Mouse (Mus musculus) stomach, postnatal 0 days (tissue): ENCODE results near the gene Naaladl1. TPM values are rescaled to one million over a fixed set of nuclear protein-coding genes. Genes with fewer than 3 reads are reported as not detected.

ENCODE experiments used
- ATAC-seq: fragments of 200-750 bp; cut with Nextera tagmentation; 2 replicates; pipeline ENCODE4 v1.8.0; 2017; ENCODE audit not compliant: low FRiP score, low TSS enrichment
- DNase-seq: peaks from one replicate; pipeline ENCODE4 v3.0.0-alpha.2; 2016; ENCODE audit warnings: low spot score
- H3K27ac ChIP-seq: fragments of 300-500 bp; sonication (generic); replicated peaks from 2 replicates; pipeline ENCODE4 v1.5.1; 2014; ENCODE audit warnings: mild to moderate bottlenecking, control low read depth
- H3K27me3 ChIP-seq: fragments of 300-500 bp; sonication (generic); 2 replicates; pipeline ENCODE4 v1.6.1; 2014; ENCODE audit warnings: low read length; ENCODE audit not compliant: control insufficient read depth, insufficient read depth
- H3K36me3 ChIP-seq: fragments of 300-500 bp; sonication (generic); 2 replicates; pipeline ENCODE4 v1.6.1; 2014; ENCODE audit warnings: low read length, mixed read lengths; ENCODE audit not compliant: control insufficient read depth, insufficient read depth
- H3K4me1 ChIP-seq: fragments of 300-500 bp; sonication (generic); replicated peaks from 2 replicates; pipeline ENCODE4 v1.6.1; 2014; ENCODE audit warnings: antibody characterized with exemption; ENCODE audit not compliant: control insufficient read depth, insufficient read depth
- H3K4me2 ChIP-seq: fragments of 300-500 bp; sonication (generic); replicated peaks from 2 replicates; pipeline ENCODE4 v1.6.1; 2014; ENCODE audit warnings: low read depth, mild to moderate bottlenecking, control low read depth, moderate library complexity
- H3K4me3 ChIP-seq: fragments of 300-500 bp; sonication (generic); 2 replicates; pipeline ENCODE4 v1.5.1; 2014; ENCODE audit warnings: low read depth, low read length, control low read depth
- H3K9ac ChIP-seq: fragments of 300-500 bp; sonication (generic); 2 replicates; pipeline ENCODE4 v1.6.1; 2014; ENCODE audit warnings: mild to moderate bottlenecking, low read length, control low read depth, mixed read lengths
- H3K9me3 ChIP-seq: fragments of 300-500 bp; sonication (generic); 2 replicates; pipeline ENCODE4 v1.6.1; 2016; ENCODE audit warnings: low read length; ENCODE audit not compliant: control insufficient read depth
- CTCF ChIP-seq: IDR thresholded peaks from 2 replicates; pipeline ENCODE4 v1.5.1; 2016; ENCODE audit warnings: antibody characterized with exemption, low read depth, mild to moderate bottlenecking, moderate library complexity
- EP300 ChIP-seq: optimal IDR thresholded peaks from 2 replicates; pipeline ENCODE3; 2016; ENCODE audit warnings: antibody characterized with exemption
- WGBS: fragments of 180-500 bp; shearing (Covaris S2); extraction: QIAGEN DNeasy Blood & Tissue Kit; methylation state at CpG from one replicate; pipeline ENCODE4 v1.1.7; 2014; 5-methylcytosine and 5-hydroxymethylcytosine counted together
- polyA plus RNA-seq: library from polyadenylated mRNA; unstranded; fragments of >200 nt; fragmentation: Nextera tagmentation; extraction: Ambion mirVana; gene quantifications from 2 replicates; pipeline ENCODE4 v1.2.1, GENCODE M21; 2015

Gene Naaladl1
- polyA plus RNA-seq, 1 experiment from 2014 or later, result 0.05 TPM

DNA sequence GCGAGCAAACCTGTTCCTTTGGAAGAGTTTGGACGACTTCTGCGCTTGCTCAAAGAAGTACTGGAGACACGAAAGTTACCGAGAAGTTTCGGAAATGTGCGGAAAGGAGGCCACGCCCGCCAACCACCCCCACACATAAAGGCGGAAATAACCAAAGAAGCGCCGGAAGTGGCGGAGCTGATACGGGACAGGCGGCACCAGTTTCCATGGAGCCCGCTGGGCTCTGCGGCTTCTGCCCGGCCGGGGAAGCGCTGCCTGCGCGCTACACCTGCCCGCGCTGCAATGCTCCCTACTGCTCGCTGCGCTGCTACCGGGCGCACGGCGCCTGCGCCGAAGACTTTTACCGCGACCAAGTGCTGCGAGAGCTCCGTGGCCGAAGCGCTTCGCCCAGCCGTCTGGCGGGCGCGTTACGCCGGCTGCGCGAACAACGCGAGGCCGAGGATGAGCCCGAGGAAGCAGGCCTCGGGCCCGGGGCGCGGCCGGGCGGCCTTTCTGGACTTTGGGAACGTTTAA is 44.5 kb upstream of the Naaladl1 start, which contains the start of gene Znhit2:
Gene Znhit2 (plus strand): TSS at position 172 of the 513 bp plus-strand sequence.
- Histone ChIP-seq H3K36me3 (no peaks in the 10 kb centered on the region), H3K27ac (peak within 1 kb of the TSS; percentile 96), H3K4me3 (peak within 1 kb of the TSS; percentile 83), H3K27me3 (no peaks in the 10 kb centered on the region), H3K9ac (peak within 1 kb of the TSS; percentile 90), H3K9me3 (no peaks in the 10 kb centered on the region), H3K4me2 (peak within 1 kb of the TSS; percentile 96), H3K4me1 (peaks cover 5% of the 10 kb centered on the region)
- under 1% methylated on average over 58 of the region's 58 CpGs for WGBS
- no peak; the same call in 1 of the 2 replicates for TF ChIP-seq CTCF
- TF ChIP-seq EP300, result peak; percentile 53
- ATAC-seq, result peak; percentile 72
- peak; percentile 95 for DNase-seq

DNA sequence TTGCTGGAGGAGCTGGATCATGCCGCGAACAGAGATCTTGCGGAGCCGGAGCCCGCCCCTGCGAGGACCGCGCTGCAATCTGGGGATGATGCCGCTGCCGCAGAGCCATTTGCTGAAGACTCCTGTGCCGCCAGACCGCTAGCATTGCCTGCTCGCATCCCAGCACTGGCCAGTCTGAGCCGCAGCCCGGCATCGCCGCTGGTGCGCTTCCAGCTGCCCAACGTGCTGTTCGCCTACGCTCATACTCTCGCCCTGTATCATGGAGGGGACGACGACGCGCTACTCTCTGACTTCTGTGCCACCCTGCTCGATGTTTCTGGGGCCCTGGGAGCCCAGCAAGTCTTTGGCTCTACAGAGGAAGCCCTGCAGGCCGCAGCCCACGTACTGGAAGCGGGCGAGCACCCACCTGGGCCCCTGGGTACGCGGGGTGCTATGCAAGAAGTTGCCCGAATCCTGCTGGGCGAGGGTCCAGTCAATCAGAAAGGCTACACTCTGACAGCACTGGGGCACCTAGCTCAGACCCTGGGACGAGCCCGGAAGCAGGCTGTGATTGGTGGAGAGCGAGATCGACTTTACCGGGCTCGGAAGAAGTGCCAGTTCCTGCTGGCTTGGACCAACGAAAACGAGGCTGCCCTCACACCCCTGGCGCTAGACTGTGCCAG is 43.8 kb upstream of the Naaladl1 start:
- Histone ChIP-seq H3K36me3 (no peaks in the 10 kb centered on the region), H3K4me3 (peak overlapping the region; percentile 83), H3K4me1 (peaks cover 8% of the 10 kb centered on the region), H3K27me3 (no peaks in the 10 kb centered on the region), H3K9ac (peak overlapping the region; percentile 90), H3K9me3 (no peaks in the 10 kb centered on the region), H3K4me2 (peak overlapping the region; percentile 96), H3K27ac (peak overlapping the region; percentile 96)
- TF ChIP-seq EP300, result no peak
- TF ChIP-seq CTCF, result no peak
- DNase-seq (peak; percentile 73), ATAC-seq (0 out of 2 replicates have a peak, but pooled peaks have one; percentile 6)
- under 1% methylated on average over 44 of the region's 44 CpGs for WGBS

DNA sequence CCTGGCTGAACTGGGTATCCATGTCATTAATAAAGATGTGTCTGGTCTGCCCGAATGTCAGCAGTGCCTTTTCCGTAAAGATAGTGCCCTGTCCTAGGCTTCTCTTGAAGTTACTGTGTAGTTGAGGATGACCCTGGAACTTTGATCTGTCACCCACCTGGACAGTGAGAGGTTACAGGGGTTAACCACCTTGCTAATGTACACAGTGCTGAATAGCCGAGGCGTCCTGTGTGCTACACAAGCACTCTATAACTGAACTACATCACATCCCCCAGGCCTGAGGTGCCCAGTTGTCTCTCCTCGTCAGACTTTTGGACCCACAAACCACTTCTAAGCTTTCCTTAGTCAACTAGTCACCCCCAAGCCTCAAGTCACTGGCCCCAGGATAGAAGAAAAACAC is 43.2 kb upstream of the Naaladl1 start:
- H3K4me3 ChIP-seq, result peak overlapping the region; percentile 83
- peak overlapping the region; percentile 96 for H3K27ac ChIP-seq
- DNase-seq (no peak), ATAC-seq (no peak)
- peak overlapping the region; percentile 90 for H3K9ac ChIP-seq
- no peaks in the 10 kb centered on the region for H3K36me3 ChIP-seq
- no peaks in the 10 kb centered on the region for H3K9me3 ChIP-seq
- H3K4me1 ChIP-seq, result peaks cover 8% of the 10 kb centered on the region
- peak overlapping the region; percentile 96 for H3K4me2 ChIP-seq
- TF ChIP-seq EP300, result no peak
- TF ChIP-seq CTCF, result no peak
- no peaks in the 10 kb centered on the region for H3K27me3 ChIP-seq
- 29% methylated on average over 5 of the region's 5 CpGs for WGBS

DNA sequence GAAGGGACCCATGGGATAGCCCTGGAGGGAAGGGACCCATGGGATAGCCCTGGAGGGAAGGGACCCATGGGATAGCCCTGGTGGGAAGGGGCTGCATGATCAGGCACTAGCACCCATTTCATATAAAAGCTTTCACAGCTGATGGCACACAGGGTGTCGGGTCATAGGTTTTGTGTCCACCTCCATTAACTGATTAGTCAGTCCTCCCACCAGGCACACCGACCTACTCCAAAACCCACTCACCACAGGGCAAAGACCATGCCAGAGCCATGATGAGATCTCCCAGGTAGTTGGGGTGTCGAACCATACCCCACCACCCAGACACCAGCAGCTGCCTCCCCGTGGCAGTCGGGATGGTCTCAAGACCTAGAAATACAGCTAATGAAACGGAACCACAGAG is 42.5 kb upstream of the Naaladl1 start:
- Histone ChIP-seq H3K9ac (no peak overlapping the region), H3K4me3 (no peak overlapping the region), H3K27ac (no peak overlapping the region), H3K4me2 (no peak overlapping the region), H3K36me3 (no peaks in the 10 kb centered on the region), H3K27me3 (no peaks in the 10 kb centered on the region), H3K9me3 (no peaks in the 10 kb centered on the region), H3K4me1 (peaks cover 9% of the 10 kb centered on the region)
- DNase-seq (no peak), ATAC-seq (no peak)
- TF ChIP-seq CTCF (no peak), EP300 (no peak)
- WGBS, result 90% methylated on average over 6 of the region's 6 CpGs

DNA sequence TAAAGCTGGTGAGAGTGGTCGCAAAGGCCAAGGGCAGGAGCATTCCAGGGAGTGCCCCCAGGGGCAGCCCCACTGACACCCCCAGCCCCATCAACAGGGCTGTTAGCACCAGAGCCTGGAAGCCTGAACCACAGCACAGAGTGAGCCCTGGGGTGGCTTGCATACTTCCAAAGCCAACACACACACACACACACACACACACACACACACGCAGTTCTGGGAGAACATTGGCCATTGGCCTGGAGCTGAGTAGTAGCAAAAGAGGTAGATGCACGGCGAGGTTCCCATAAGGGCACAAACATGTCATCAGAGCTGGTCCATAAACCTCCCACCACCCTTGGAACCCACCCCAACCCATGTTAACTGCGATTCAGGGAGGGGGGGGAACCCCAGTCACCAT is 39.0 kb upstream of the Naaladl1 start:
- H3K27me3 ChIP-seq, result no peaks in the 10 kb centered on the region
- no peaks in the 10 kb centered on the region for H3K9me3 ChIP-seq
- H3K4me1 ChIP-seq, result peaks cover 10% of the 10 kb centered on the region
- TF ChIP-seq EP300 (no peak), CTCF (no peak)
- H3K4me2 ChIP-seq, result peak overlapping the region; percentile 76
- no peak for DNase-seq
- peak overlapping the region; percentile 31 for H3K4me3 ChIP-seq
- WGBS, result 25% methylated on average over 5 of the region's 5 CpGs
- ATAC-seq, result peak; percentile 3; the same call in 1 of the 2 replicates
- H3K9ac ChIP-seq, result peak overlapping the region; percentile 50; the same call in 1 of the 2 replicates
- no peak overlapping the region for H3K27ac ChIP-seq
- H3K36me3 ChIP-seq, result peaks cover 5% of the 10 kb centered on the region
